Mouse (Mus musculus) thymus, postnatal 10 days (tissue): Measurements from ENCODE around the gene Terb1.

ENCODE experiments used
- DNase-seq, 2 experiments: peaks; one replicate each; pipeline ENCODE4 v3.0.0; 2021; ENCODE audit warnings: low spot score in 2 of 2

The Terb1 gene

DNA sequence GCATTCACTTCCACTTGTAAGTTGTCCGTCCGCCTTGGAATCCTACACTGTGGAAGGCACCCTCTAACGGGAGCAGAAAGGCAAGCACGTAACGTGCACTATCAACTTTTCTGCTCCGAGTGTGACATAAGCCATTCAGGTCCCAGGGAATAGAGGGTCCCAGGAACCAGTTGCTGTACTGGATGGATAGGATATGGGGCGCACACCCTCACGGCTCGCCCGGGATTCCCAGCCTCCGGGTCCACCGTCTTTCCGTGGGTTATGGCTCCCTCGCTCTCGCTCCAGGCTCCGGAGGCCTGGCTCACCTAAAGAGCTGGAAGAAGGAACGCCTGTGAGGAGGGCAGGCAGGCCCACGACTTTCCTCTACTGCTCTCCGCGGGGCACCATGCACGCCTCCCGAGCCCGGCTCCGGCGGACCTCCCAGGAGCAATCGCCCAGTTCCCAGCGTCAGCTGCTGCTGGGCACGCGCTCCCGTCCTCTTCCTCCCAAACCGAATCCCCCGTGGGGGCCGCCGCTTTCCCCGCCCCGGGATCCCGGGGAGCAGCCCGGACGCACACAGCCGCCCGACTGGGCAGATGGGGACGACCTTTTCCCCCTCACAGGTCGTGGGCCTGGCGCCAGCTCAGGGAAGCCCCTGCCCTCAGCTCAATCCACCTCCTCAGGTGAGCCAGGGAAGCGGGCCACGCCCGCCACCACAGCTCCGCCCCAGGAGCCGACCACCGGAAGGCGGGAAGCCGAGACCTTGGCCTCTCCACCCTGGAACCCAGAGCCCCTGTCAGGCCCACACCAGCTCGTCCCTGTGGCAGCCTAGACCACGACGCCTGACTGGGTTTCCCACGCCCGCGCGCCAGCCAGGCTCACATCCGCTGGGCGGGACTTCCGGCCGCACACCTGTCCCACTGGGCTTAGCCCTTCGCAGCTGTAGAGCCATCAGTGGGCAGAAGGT is at the start of gene Terb1:
Terb1 (minus strand) TSS at position 850 of the 946 bp plus-strand sequence.
- peak in 1 of 2 experiments; percentile 32 for DNase-seq

- DNase-seq = no peak
These were observed 47.5 kb upstream of the Terb1 start for GRCm38 (mm10) chr8:104557226-104557625.

GRCm38 (mm10) chr8:104555191-104555590 is 45.5 kb upstream of the Terb1 start:
- DNase-seq = no peak

DNA sequence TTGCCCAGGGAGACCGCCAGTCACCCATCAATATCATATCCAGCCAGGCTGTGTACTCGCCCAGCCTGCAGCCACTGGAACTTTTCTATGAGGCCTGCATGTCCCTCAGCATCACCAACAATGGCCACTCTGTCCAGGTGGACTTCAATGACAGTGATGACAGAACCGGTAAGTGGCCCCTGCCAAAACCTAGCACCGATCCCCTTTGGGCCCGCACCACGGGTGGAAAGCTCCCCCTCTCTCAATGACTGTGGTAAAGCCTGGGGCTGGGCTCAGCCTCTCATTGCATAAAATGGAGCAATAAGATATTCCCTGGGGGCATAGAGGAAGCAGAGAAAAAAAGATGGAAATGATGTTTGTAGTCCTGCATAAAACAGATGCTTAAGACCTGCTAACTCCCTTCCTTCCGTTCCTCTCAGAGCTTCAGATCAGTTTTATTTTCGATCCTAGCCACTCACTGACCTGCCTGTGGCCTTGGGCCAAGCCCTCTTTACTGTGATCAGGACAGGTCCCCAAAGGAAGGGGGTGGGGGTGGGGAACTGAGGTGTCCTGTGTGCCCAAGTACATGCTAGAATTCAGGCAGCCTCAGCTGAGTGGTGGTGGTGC is 33.8 kb upstream of the Terb1 start:
- DNase-seq = no peak

DNA sequence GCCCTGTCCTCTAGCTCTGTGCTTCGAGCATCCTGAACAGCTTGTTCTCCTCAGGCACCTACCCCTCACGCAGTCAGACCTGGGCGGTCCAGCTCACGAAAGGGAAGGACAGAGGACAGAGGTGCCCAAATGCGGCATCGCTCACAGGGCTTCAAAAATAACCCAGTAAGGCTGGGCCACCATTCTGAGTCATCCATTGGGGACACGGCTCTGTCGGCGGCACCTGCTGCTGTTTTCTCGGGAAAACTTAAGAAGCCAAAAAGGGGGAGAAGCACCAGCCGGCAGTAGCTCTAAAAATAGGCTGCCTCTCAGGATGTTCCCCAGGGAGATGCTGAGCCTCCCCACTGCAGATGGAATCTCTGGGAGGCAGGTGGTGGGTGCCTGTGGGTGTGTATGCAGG is 32.5 kb upstream of the Terb1 start:
- no peak for DNase-seq

GRCm38 (mm10) chr8:104541515-104541880 is 31.8 kb upstream of the Terb1 start:
- DNase-seq = no peak

DNA sequence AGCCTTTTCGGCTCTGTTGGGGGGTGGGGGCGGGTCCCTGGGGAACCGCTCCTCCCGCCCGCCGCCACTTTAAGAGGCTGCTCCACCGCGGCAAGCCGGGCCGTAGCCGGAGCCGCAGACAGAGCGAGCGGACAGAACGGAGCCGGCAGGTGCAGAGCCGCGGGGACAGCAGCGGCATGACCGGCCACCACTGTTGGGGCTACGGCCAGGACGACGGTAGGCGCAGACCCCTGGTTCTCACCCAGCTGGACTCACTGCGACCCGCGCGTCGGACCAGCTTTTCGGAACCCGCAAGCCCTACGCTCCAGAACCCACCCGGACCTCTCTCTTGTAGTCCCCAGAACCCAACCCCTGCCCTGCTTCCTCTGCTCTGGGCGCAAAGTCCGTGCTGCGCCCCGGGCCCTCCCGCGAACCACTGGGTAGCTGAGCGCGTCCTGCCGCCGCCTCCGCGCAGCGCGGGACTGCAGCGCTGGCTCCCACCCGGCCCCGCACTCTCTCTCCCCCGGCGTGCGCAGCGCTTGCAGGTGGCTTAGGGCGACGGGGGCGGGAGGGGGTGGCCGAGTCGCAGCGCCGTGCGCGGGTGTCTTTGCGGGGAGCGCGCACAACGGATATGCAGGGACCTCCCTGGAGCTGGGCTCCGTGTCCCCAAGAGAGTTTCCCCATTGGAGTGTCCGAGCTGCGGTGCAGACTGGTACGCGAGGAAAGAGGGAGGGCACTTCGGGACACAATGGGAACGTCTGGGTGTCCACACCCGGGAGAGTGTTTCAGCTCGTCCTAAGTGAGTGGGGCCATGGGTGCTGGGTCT is 31.2 kb upstream of the Terb1 start:
- DNase-seq = no peak

DNA sequence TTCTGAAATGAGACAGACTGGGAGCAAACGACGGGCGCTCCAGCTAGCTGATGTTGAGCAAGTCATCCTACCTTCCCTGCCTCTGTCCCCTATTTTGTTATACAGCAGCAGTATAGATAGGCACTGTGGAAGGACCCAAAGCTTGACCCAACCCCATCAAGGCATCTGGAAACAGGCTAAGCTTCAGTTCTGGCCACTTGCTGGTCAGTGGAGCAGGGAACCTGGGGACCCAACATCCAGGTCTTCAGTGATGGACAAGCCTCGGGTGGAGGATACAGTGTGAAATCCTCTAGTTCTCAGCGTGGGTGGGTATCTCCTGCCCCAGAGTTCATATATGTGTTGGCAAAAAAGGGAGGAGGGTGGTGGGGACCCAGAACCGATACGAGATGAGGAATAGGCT is 30.5 kb upstream of the Terb1 start:
- no peak for DNase-seq

DNA sequence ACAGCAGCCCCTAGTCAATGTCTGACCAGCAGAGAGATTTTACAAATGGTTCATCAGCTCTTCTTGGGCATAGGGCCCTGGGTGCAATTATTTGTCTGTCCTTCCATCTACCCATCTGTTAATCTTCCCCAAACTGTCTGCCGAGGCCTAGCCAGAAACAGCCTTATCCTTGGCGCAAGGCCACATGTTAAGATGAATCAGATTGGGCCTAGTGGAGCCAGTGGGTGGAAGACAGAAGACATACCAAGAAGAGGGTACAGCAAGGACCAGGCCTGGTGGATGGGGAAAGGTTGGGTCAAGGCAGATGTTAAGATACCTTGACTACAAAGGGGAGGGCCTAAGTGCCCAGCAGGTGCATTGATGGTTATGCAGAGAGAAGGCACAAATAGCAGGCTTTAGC is 29.9 kb upstream of the Terb1 start:
- DNase-seq = no peak

- no peak for DNase-seq
These were observed 29.2 kb upstream of the Terb1 start for GRCm38 (mm10) chr8:104538896-104539295.

DNA sequence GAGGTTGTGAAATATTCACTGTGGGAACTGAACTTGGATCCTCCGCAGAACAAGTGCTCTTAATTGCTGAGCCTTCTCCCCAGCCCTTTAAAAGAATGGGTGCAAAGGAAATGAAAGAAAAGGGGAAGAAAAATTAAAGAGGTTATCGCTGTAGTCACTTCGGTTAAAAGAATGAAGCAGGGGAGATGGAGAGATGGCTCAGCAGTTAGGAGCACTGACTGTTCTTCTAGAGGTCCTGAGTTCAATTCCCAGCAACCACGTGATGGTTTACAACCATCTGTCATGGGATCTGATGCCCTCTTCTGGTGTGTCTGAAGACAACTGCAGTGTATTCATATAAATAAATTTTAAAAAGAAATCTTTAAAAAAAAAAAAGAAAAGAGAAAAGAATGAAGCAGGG is 26.3 kb upstream of the Terb1 start:
- DNase-seq = no peak

- DNase-seq = no peak
These were observed 25.7 kb upstream of the Terb1 start for GRCm38 (mm10) chr8:104535378-104535777.

GRCm38 (mm10) chr8:104534779-104535141 is 25.1 kb upstream of the Terb1 start:
- peak; percentile 17 to 21 for DNase-seq

GRCm38 (mm10) chr8:104533971-104534778 is 24.5 kb upstream of the Terb1 start, which contains the start of the genes Nae1 and Car7:
Nae1 (minus strand) TSS chr8:104534637.
Car7 (plus strand) TSS chr8:104534689.
- DNase-seq = peak; percentile 85 to 94

GRCm38 (mm10) chr8:104533551-104533950 is 23.8 kb upstream of the Terb1 start:
- DNase-seq = no peak

DNA sequence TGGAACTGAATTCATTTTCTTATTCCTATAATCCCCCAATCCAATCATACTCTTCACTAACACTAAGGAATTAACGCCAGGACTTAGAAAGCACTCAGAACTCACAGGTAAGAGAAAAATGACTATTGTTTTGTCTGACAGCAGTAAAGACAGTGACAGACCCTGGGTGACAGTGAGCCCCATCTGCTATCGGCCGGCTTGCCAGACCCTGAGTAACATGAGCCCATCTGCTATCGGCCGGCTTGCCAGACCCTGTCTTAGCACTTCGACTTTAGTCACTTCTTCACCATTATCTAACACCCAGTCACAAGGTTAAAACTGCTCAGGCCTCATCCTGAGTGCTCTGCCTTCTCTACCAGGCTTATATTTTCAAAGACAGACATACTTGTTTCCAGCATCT is 20.0 kb upstream of the Terb1 start:
- no peak for DNase-seq

DNA sequence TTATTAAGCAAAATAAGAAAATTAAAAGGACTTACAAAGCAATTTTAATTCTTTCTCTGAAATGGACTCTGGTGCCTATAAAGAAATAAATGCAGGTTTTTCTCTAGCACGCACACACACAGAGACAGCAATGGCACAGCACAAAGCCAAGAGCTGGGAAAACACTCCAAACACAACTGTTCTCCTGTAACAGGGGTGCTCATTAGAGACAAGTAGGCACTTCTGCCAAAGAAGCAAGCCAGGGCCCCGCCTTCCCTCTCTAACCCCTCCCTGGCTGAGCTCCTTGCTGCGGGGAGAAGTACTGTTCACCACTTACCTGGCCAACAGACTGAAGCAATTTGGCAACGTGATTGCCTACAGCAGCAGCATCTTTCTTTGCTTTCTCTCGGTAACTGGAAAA is 8.2 kb upstream of the Terb1 start:
- no peak for DNase-seq

DNA sequence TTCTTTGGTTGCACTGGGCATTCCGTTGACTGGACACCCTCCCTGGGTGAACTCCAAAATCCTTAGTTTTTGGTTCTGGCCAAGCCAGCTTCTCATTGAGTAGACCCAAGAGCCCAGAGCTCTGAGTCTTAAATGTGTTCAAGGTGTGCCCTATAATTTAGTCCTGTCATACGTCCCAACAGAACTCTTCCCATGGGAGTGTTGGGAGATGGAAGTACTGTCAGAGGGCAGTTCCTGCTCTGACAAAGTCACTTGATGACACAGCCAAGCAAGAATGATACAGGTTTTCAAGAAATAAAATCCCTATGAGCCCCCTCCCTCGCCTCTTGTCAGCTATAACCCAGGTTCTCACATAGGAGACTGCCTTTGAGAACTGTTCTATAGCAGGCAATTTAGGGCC is 424 bp upstream of the Terb1 start:
- DNase-seq = no peak

GRCm38 (mm10) chr8:104479091-104479490 is 30.6 kb downstream of the Terb1 start:
- DNase-seq = no peak

- DNase-seq = no peak
These were observed 37.2 kb downstream of the Terb1 start for GRCm38 (mm10) chr8:104472465-104472864.

- DNase-seq = no peak
These were observed 42.2 kb downstream of the Terb1 start for GRCm38 (mm10) chr8:104467463-104467862.
